Mouse (Mus musculus) heart, embryonic 10.5 days (tissue): Measurements from ENCODE around the gene Etfbkmt. TPM values are rescaled to one million over a fixed set of nuclear protein-coding genes. Genes with fewer than 3 reads are reported as not detected.
"Not testable (repeated sequence)": the region's sequence is repeated elsewhere in the genome, so short reads cannot be mapped to it uniquely, and the experiment has no call there.

Experiments
- DNase-seq: peaks from one replicate; pipeline ENCODE4 v3.0.0-alpha.2; 2017; ENCODE audit warnings: low spot score
- H3K27ac ChIP-seq: fragments of 300-500 bp; sonication (generic); 2 replicates; pipeline ENCODE4 v1.5.1; 2016; ENCODE audit warnings: mild to moderate bottlenecking
- H3K27me3 ChIP-seq: fragments of 300-500 bp; sonication (generic); 2 replicates; pipeline ENCODE4 v1.6.1; 2016; ENCODE audit warnings: mild to moderate bottlenecking; ENCODE audit not compliant: poor library complexity, insufficient read depth, severe bottlenecking
- H3K36me3 ChIP-seq: fragments of 300-500 bp; sonication (generic); 2 replicates; pipeline ENCODE4 v1.6.1; 2016; ENCODE audit warnings: mild to moderate bottlenecking, moderate library complexity
- H3K4me1 ChIP-seq: fragments of 300-500 bp; sonication (generic); 2 replicates; pipeline ENCODE4 v1.6.1; 2016; ENCODE audit warnings: mild to moderate bottlenecking
- H3K4me3 ChIP-seq: fragments of 300-500 bp; sonication (generic); 2 replicates; pipeline ENCODE4 v1.5.1; 2016; ENCODE audit warnings: mild to moderate bottlenecking, moderate library complexity
- H3K9me3 ChIP-seq: fragments of 300-500 bp; sonication (generic); 2 replicates; pipeline ENCODE4 v1.6.1; 2016; ENCODE audit warnings: mild to moderate bottlenecking, moderate library complexity
- WGBS: fragments of 180-500 bp; shearing (Covaris S2); methylation state at CpG from one replicate; pipeline ENCODE4 v1.1.7; 2016; 5-methylcytosine and 5-hydroxymethylcytosine counted together
- polyA plus RNA-seq: library from polyadenylated mRNA; unstranded; fragments of >200 nt; fragmentation: Nextera tagmentation; extraction: Ambion mirVana; gene quantifications from 2 replicates; pipeline ENCODE4 v1.2.1, GENCODE M21; 2016

Etfbkmt gene
- polyA plus RNA-seq, 1 experiment from 2014 or later: 19.9 TPM

GRCm38 (mm10) chr6:149141393-149142173 lies 1.9 kb downstream of the Etfbkmt start:
- H3K36me3 ChIP-seq: peaks cover 30% of the 10 kb centered on the region
- H3K9me3 ChIP-seq: no peaks in the 10 kb centered on the region
- peaks cover 7% of the 10 kb centered on the region; the same call in 1 of the 2 replicates for H3K4me1 ChIP-seq
- H3K27ac ChIP-seq: peak overlapping the region; percentile 90
- peak overlapping the region; percentile 67 for H3K4me3 ChIP-seq
- no peaks in the 10 kb centered on the region for H3K27me3 ChIP-seq
- 4% methylated on average over 36 of the region's 36 CpGs for WGBS
- DNase-seq: peak; percentile 96

GRCm38 (mm10) chr6:149145143-149145542 lies 5.5 kb downstream of the Etfbkmt start:
- Histone ChIP-seq H3K4me1 (peaks cover 7% of the 10 kb centered on the region; the same call in 1 of the 2 replicates), H3K36me3 (peaks cover 38% of the 10 kb centered on the region), H3K27ac (no peak overlapping the region), H3K27me3 (no peaks in the 10 kb centered on the region), H3K4me3 (no peak overlapping the region), H3K9me3 (no peaks in the 10 kb centered on the region)
- DNase-seq: no peak
- WGBS: 90% methylated on average over 1 of the region's 1 CpGs

DNA sequence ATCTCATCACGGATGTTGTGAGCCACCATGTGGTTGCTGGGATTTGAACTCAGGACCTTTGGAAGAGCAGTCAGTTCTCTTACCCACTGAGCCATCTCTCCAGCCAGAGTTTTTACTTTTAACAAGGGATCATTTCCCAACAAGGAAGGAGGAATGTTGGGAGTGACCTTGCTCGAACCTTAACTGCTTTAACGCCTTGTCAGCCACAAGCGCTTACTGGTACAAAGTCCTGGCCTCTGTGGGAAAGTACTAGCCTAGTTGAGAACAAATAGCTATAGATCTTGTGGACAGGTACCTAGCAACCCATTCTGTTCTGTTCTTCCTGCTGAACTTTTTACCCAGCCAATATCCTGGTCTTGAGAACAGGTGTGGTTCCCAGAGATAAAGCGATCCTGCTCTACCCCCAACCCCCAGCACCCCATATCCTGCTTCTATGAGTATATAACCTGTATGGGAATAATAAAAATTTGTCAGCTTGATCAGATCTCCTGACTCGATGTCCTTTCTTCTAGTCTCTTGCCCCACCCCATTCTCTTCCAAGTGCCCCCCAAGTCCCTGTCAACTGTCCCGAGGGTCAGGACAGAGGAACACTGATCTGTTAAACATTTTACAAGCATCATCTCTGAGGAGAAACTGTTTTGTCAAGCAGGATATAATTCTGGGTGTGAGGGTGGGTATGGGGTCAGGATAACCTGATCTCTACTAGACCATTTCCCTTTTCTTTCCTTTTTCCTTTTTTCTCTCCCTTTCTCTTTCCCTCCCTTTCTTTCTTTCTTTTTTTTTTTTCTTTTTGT lies 9.0 kb downstream of the Etfbkmt start:
- peaks cover 45% of the 10 kb centered on the region for H3K36me3 ChIP-seq
- no peak for DNase-seq
- no peaks in the 10 kb centered on the region for H3K27me3 ChIP-seq
- WGBS: 88% methylated on average over 7 of the region's 7 CpGs
- H3K4me3 ChIP-seq: no peak overlapping the region
- no peaks in the 10 kb centered on the region for H3K9me3 ChIP-seq
- no peak overlapping the region for H3K27ac ChIP-seq
- peaks cover 3% of the 10 kb centered on the region for H3K4me1 ChIP-seq

DNA sequence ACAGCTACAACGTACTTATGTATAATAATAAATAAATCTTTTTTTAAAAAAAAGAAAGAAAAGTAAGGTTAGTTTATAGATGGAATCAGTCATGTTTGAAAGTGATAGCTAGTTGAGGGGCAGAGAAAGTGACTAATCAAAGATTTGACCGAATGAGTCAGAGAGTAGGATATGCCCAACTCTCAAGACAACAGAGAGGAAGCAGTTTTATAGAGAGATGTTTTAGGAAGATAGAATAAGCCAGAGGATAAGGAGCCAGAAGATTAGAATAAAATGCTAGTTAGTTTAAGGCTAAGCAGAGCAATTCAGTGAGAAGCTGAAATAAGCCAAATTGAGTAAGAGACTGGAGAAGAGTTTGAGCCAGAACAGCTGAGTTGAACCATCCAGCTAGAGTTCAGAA lies 12.5 kb downstream of the Etfbkmt start:
- Histone ChIP-seq H3K27ac (no peak overlapping the region), H3K36me3 (peaks cover 31% of the 10 kb centered on the region), H3K4me3 (no peak overlapping the region), H3K4me1 (peaks cover 19% of the 10 kb centered on the region), H3K9me3 (no peaks in the 10 kb centered on the region), H3K27me3 (no peaks in the 10 kb centered on the region)
- DNase-seq: no peak
- WGBS: 86% methylated on average over 2 of the region's 2 CpGs

DNA sequence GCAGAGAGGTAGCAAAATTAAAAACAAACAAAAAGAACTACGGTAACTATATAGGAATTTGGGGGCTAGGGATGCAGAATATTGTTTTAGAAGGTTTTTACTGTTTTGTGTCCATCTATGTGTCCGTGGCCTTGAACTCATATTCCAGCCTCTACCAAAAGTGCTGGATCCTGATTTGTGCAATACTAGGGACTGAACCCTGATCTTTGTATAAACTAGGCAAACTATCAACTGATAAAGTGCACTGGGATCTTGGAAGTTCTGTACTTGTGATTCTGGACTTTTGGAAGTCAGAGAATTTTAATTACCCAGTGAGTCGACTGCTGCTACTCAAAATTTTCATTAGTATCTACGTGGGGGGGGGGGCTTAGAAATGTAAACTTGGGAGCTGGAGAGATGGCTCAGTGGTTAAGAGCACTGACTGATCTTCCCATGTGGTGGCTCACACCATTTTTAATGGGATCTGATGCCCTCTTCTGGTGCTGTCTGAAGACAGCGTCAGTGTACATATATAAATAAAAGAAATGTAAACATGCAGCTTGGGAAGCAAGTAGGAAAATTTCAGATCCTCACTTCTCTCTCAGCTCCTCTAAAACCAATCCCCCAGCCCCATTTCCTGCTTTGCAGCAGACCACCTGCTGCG lies 13.9 kb downstream of the Etfbkmt start:
- 32% methylated on average over 6 of the region's 6 CpGs for WGBS
- Histone ChIP-seq H3K4me1 (peaks cover 19% of the 10 kb centered on the region), H3K9me3 (no peaks in the 10 kb centered on the region), H3K27ac (peak overlapping the region; percentile 74), H3K27me3 (no peaks in the 10 kb centered on the region), H3K4me3 (peak overlapping the region; percentile 23; the same call in 1 of the 2 replicates), H3K36me3 (peaks cover 40% of the 10 kb centered on the region)
- no peak for DNase-seq

- Histone ChIP-seq H3K4me1 (peaks cover 19% of the 10 kb centered on the region), H3K27ac (peak overlapping the region; percentile 74), H3K27me3 (no peaks in the 10 kb centered on the region), H3K36me3 (peaks cover 46% of the 10 kb centered on the region), H3K4me3 (peak overlapping the region; percentile 23; the same call in 1 of the 2 replicates), H3K9me3 (no peaks in the 10 kb centered on the region)
- DNase-seq: peak; percentile 79
- 12% methylated on average over 8 of the region's 8 CpGs for WGBS
Observed at GRCm38 (mm10) chr6:149154116-149155030, 14.7 kb downstream of the Etfbkmt start.

GRCm38 (mm10) chr6:149155031-149155841 lies 15.6 kb downstream of the Etfbkmt start:
- H3K27me3 ChIP-seq: no peaks in the 10 kb centered on the region
- peak overlapping the region; percentile 74 for H3K27ac ChIP-seq
- DNase-seq: no peak
- 31% methylated on average over 3 of the region's 3 CpGs for WGBS
- H3K4me3 ChIP-seq: no peak overlapping the region
- peaks cover 19% of the 10 kb centered on the region for H3K4me1 ChIP-seq
- H3K36me3 ChIP-seq: peaks cover 52% of the 10 kb centered on the region
- no peaks in the 10 kb centered on the region for H3K9me3 ChIP-seq

DNA sequence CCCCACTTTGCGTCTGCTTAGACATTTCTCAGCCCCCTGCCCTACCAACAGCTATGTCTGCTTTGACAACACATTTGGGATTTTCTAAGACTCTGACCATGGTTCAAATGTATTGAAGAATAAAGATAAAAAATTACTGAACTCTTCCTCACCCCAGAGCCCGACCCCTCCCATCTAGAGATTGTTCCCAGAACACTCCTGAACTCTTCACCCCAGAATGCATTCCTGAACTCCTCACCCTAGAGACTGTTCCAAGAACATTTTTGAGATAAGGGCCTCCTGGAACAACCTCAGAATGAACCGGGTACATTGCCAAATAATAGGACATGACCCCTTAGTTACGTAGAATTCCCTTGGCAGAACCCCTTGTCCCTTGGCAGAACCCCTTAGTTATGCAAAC lies 27.4 kb downstream of the Etfbkmt start:
- H3K4me1 ChIP-seq, H3K9me3 ChIP-seq, H3K27ac ChIP-seq, H3K27me3 ChIP-seq, H3K4me3 ChIP-seq, DNase-seq: not testable (repeated sequence)
- 61% methylated on average over 3 of the region's 4 CpGs for WGBS
- peaks cover 68% of the 10 kb centered on the region for H3K36me3 ChIP-seq

DNA sequence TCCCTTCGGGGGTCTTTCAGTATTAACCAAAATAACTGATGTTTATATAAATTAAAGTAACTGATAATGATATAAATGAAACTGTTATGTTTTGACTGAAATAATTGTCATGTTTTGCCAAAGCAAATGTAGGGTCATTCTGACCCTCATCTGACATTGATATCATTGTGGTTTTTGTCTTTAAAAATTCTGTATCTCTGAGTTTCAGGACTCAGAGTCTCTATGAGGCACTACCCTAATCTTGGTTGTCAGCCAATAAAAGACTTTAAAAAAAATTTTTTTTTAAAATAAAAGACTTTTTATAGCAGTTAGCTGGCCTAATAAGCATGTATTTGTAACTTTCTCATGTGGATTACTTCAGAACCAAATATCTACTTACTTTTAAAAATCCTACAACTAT lies 28.0 kb downstream of the Etfbkmt start:
- no peak overlapping the region for H3K4me3 ChIP-seq
- no peak for DNase-seq
- WGBS: 92% methylated on average over 1 of the region's 1 CpGs
- H3K36me3 ChIP-seq: peaks cover 62% of the 10 kb centered on the region
- no peaks in the 10 kb centered on the region for H3K4me1 ChIP-seq
- no peaks in the 10 kb centered on the region for H3K9me3 ChIP-seq
- H3K27ac ChIP-seq: no peak overlapping the region
- H3K27me3 ChIP-seq: no peaks in the 10 kb centered on the region

GRCm38 (mm10) chr6:149168436-149168835 lies 28.8 kb downstream of the Etfbkmt start:
- H3K4me1 ChIP-seq: no peaks in the 10 kb centered on the region
- 93% methylated on average over 2 of the region's 2 CpGs for WGBS
- H3K36me3 ChIP-seq: peaks cover 56% of the 10 kb centered on the region
- H3K27ac ChIP-seq: no peak overlapping the region
- H3K9me3 ChIP-seq: no peaks in the 10 kb centered on the region
- DNase-seq: no peak
- H3K27me3 ChIP-seq: no peaks in the 10 kb centered on the region
- H3K4me3 ChIP-seq: no peak overlapping the region

- H3K4me1 ChIP-seq: peaks cover 13% of the 10 kb centered on the region
- not testable (repeated sequence) for H3K9me3 ChIP-seq, H3K27ac ChIP-seq, H3K27me3 ChIP-seq, DNase-seq, H3K4me3 ChIP-seq
- WGBS: 90% methylated on average over 4 of the region's 4 CpGs
- peaks cover 64% of the 10 kb centered on the region for H3K36me3 ChIP-seq
Observed at GRCm38 (mm10) chr6:149169965-149170364, 30.3 kb downstream of the Etfbkmt start.
